Mouse (Mus musculus): ENCODE measurements around the gene Tnfaip2.

Tnfaip2 gene

GRCm38 (mm10) chr12:111478924-111479323 lies 36.7 kb downstream of the Tnfaip2 start:
- DNase-seq (ENCODE audit: low read depth), result no peak

DNA sequence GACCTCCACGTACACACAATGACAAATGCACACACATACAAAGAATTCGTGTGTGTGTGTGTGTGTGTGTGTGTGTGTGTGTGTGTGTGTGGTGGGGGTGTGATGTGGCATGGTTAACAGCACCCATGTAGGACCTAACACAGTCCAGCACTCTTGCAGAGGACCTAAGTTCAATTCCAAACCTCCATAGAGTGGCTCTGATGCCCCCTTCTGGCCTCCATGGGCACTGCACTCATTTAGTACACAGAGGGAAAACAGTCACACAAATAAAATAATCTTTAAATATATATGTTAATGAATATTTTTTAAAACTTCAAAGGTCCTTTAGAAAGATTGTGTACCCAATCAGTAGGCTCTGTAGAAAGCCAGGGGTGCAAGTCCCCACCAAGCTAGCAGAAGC lies 37.6 kb downstream of the Tnfaip2 start:
- peak; percentile 77 for DNase-seq (ENCODE audit: low read depth)

DNA sequence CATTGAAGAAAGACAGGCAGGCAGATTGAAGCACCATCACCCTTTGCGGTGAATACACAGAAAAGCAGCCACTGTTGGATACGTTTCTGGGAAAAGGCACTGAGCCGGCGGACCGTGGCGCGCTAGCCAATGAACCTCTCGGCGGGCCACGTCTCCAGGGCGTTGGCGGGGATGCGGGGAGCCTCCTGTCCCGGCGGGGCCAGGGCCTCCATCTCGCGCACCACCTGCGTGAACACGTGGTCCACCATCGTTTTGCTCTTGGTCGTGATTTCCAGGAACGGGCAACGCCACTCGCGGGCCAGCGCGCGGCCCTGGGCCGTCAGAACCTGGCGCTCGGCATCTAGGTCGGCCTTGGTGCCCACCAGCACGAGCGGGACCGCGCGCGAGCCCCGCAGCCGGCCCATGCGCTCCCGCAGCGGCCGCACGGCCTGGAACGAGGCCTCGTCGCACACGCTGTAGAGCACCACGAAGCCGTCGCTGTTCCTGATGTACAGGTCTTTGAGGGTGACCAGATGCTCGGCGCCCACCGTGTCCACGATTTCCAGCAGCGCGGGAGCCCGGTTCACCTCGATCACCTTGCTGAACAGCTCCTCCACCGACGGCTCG lies 42.9 kb downstream of the Tnfaip2 start:
- DNase-seq (ENCODE audit: low read depth), result no peak

DNA sequence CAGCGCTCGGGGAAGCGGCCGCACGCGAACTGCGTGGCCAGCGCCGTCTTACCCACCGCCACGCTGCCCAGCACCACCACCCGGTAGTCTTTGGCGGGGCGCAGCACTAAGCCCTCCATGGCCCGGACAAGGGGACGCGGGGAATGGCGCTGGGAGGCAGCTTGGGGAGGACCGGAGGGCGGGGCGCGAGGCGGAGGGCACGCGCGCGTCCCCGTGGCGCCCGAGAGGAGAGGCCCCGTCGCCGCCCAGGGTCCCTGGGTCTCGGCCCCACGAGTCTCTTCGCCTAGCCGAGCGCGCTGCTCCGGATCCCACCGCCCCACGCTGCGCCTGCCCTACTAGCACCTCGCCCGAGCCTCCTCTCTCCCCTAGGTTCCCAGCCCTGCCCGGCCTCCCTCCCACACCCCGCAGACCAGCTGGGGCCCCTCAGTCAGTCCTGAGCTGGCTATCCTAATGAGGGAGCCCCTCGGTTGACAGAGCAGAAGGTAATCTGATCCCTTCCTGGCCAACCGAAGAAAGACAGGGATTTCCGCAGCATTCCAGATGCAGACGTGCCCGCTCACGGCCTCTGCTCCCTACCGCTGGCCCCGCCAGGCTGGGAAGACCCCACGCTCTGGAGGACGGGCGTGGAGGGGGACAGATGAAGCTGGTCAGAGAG lies 43.5 kb downstream of the Tnfaip2 start, which contains the start of gene Gm266:
Gm266 (minus strand) TSS at position 172 of the 655 bp plus-strand sequence.
- DNase-seq (ENCODE audit: low read depth), result no peak

DNA sequence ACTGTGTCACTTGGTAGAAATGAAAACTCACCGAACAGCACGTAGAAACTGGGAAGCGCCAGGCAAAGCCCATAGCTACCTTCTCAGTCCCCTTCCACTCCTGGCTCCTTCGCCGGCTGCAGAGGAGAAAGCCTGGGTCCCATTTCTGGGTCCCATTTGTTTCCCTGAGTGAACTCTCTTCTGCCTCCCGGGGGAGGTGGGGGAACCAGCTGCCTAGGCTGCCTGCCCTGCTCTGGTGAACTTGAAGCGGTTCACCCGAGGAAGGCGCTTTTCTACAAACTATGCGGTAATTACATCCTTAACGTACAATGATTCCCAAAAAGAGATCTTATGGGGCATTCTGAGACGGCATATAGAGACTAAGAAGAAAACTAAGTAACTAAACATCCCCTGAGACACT lies 44.2 kb downstream of the Tnfaip2 start:
- DNase-seq (ENCODE audit: low read depth), result no peak

GRCm38 (mm10) chr12:111489261-111489865 lies 47.1 kb downstream of the Tnfaip2 start:
- no peak for DNase-seq (ENCODE audit: low read depth)

DNA sequence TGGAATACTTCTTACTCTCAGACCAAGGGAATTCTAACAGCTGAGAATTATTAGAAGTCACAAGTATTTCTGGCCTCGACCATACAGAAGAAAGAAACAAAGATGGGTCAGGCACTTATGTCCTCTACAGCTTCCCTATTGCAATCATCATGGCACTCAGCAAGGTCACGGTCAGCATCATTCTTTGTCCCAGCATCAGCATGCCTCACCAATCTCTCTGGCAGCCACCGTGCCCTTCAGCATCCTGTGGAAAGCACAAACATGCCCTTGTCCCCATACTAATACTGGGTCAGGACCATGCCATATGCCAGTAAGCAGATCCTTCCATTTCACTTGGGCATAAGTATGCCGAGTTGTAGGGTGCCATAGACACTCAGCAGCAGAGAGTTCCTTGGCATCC lies 52.7 kb downstream of the Tnfaip2 start:
- DNase-seq (ENCODE audit: low read depth), result no peak

- no peak for DNase-seq (ENCODE audit: low read depth)
Observed at GRCm38 (mm10) chr12:111497076-111497475, 54.8 kb downstream of the Tnfaip2 start.

DNA sequence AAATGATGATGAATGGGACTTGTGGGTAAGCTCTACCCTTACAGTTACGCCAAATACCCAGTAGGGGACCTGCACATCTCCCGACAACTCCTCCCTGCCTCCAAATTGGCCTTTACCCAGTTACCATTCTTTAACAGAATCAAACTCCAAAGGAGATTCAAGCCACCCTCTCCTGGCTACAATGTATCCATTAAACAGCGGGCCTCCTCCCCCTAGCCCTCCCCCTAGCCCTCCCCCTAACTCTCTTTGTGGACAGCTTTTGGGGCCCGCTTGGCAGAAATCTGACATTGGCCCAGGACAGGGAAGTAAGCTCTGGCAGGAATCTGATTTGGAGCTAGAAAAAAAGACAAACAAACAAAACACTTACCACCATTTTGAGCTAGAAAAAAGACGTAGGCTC lies 57.3 kb downstream of the Tnfaip2 start:
- DNase-seq (ENCODE audit: low read depth), result no peak

GRCm38 (mm10) chr12:111500725-111501124 lies 58.5 kb downstream of the Tnfaip2 start:
- no peak for DNase-seq (ENCODE audit: low read depth)

- DNase-seq (ENCODE audit: low read depth), result no peak
Observed at GRCm38 (mm10) chr12:111503063-111503567, 60.8 kb downstream of the Tnfaip2 start.

DNA sequence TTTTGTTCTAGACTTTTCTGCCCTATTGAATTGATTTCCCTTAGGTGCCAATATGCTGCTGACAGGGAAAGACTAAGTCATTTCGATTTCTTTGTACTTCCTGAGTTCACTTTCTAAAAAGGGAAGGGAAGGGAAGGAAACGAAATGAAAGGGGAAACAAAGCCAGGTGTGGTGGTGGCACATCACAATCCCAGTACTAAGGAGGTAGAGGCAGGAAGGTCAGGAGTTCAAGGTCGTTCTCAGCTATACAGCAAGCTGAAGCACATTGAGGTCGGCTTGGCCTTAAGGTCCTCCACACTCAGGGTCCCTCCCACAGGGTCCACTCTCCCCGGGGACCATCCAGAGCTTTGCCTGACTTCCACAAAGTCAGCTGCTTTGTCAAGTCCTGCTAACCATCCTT lies 61.3 kb downstream of the Tnfaip2 start:
- no peak for DNase-seq (ENCODE audit: low read depth)

All from NIH3T3 (cell line).